Mouse (Mus musculus): Measurements from ENCODE around the gene Olfr324. TPM values are rescaled to one million over a fixed set of nuclear protein-coding genes. Genes with fewer than 3 reads are reported as not detected.

Gene Olfr324
- total RNA-seq (2022), result not detected

DNA sequence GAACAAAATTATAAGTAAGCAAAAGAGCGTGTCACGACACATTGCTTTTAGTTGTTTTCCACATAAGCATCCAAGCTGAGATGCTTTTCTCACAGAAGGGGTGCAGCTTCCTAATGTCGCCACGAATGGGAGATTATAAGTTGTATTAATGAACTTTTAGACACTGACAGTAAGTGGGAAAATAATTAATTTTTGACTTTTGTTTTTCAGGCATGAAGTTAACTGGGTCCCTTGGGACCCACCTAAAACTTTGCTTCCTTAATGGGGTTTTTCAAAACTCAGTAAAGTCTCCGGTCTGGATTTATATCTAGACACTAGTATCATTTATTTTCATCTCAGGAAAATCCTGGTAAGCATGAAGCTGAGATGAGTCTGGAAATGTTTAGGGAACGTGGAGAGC, at the start of gene Olfr324:
Gene Olfr324, plus strand, starts transcription at position 301 of the 400 bp plus-strand sequence.
- DNase-seq (ENCODE audit: low spot score), result no peak

DNA sequence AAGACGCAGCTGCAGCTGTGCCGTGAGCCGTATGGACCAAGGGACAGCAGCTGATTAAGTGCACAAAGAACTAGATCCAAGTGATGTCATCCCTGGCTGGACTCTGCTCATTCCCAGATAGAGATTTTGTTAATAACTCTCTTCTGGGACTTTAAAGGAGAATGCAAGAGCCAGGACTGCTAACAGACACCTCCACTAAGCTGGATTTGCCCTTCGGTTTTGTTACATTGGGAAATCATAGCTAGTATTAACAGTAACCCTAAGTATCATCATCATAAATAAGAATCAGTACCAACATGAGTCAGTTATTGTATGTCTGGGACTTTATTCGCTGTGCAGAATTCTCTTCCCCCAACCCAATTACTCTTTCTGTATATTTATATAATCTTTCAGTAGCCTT, 48.6 kb upstream of the Olfr324 start, which contains the start of gene Olfr329-ps:
Gene Olfr329-ps, minus strand, starts transcription at position 101 of the 400 bp plus-strand sequence.
- DNase-seq (ENCODE audit: low spot score), result peak; percentile 4

DNA sequence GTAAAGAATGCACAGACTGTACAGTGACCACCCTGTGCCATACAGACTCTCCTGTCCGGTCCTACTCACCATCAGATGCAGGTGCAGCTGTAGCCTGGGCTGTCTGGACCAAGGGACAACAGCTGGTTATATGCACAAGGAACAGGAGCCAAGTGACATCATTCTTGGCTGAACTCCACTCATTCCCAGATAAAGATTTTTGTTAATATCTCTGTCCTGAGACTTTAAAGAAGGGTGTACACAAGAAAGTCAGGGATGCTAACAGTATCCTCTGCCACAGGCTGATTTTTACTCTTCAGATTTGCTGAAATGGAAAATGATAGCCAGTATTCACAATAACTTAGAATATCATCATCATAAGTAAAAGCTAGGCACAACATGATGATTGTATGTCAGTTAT, 39.4 kb upstream of the Olfr324 start, which contains the start of gene Olfr328:
Gene Olfr328, minus strand, starts transcription at position 101 of the 400 bp plus-strand sequence.
- no peak for DNase-seq (ENCODE audit: low spot score)

DNA sequence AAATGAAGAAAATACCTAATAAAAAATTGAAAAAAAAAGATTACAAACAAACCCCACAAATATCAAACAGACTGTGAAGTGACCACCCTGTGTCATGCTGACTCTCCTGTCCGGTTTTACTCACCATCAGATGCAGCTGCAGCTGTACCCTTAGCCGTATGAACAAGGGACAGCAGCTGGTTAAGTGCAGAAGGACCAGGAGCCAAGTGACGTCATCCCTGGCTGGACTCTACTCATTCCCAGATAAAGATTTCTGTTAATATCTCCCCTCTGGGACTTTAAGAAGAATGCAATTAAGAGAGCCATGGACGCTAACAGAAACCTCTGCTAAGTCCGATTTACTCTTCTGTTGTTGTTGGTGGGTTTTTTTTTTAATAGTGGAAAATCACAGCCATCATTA, 24.5 kb upstream of the Olfr324 start, which contains the start of gene Olfr224:
Gene Olfr224, minus strand, starts transcription at position 149 of the 400 bp plus-strand sequence.
- peak; percentile 11 for DNase-seq (ENCODE audit: low spot score)

DNA sequence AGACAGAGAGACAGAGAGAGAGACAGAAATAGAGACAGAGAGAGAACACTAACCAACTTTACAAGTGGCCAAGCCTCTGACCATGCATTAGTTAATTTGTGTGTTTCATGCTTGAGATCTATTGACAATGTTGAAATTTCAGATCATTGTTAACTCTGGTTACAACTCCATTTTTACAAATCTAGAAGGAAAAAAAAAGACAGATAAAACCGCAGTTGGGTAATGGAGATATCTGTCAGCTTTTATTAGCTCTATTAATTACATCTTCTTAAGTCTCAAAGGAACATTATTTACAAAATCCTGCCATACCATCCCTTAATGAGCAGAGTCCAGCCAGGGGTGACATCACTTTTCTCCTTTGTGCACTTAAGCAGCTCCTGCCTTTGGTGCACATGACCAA, 17.5 kb upstream of the Olfr324 start, which contains the start of gene Olfr325:
Gene Olfr325, plus strand, starts transcription at position 301 of the 400 bp plus-strand sequence.
- no peak for DNase-seq (ENCODE audit: low spot score)

DNA sequence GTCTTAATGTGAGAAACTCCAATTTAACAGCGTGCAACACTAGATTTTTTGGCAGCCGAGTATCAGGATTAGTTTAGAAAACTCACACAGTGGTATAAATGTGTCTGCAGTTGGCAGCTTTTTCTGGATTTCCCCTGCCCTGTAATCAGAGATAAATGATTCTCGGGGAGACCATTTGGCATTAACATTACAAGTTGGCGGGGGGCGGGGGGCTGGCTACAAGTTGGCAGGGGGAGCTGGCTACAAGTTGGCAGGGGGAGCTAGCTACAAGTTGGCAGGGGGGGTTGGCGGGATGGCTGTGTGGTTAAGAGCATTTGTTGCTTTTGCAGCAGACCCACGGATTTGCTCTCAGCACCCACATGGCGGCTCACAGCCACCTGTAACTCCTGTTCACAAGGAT, 16.3 kb upstream of the Olfr324 start:
- no peak for DNase-seq (ENCODE audit: low spot score)

DNA sequence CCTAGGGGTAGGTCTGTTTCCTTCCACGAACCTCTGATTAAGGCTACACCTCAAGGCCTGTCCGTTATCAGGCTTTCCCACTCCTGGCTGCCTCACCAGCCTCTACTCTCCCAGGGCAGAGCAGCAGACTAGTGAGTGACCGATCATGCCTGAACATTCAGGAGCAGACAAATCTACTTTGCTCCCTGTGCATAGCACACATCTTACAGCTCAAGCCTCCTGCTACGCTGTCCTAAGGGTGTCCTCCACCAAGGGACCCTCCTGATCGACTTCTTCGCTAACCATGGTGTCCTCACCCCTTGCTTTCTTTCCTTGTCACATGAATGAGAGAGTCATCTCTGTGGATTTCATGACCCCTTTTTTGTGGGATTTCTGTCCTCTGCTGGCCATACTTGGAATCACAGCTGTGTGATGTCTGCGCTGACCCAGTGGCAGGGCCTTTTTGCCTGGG, 7.0 kb upstream of the Olfr324 start:
- peak; percentile 19 for DNase-seq (ENCODE audit: low spot score)

DNA sequence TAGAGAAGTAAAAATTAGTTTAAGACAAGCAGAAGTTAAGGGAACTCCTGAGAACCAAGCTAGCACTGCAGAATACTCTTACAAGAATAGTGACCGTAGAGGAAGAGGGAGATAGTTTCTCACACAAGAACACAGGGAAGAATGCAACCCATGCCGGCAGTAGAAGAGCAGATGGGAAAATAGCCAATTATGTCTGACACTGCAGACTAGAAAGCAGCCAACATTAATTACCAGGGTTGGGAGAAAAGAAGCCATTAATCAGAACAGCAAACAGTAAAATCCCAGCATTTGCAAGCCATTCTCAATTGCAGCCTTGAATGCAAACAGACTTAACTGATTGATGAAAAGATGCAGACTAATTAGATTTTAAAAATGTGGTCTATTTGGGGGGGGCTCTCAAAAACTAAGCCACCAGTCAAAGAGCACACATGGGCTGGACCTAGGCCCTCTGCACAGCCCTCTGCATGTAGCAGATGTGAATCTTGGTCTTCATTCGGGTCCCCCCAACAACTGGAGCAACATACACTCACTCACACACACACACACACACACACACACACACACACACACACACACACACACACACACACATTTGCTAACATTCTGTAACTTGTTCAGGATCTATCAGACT, 6.2 kb upstream of the Olfr324 start:
- no peak for DNase-seq (ENCODE audit: low spot score)

DNA sequence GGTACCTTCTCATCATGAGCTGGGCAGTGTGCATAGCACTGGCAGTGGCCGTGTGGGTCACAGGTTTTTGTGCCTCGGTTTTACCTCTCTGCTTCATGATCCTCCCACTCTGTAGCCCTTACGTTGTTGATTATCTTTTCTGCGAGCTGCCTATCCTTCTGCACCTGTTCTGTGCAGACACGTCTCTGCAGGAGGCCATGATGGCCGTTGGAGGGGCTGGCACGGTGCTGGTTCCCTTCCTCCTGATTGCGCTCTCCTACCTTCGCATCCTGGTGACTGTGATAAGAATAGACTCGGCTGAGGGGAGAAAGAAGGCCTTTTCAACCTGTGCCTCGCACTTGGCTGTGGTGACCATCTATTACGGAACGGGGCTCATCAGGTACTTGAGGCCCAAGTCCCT, 2.9 kb downstream of the Olfr324 start:
- DNase-seq (ENCODE audit: low spot score), result no peak

DNA sequence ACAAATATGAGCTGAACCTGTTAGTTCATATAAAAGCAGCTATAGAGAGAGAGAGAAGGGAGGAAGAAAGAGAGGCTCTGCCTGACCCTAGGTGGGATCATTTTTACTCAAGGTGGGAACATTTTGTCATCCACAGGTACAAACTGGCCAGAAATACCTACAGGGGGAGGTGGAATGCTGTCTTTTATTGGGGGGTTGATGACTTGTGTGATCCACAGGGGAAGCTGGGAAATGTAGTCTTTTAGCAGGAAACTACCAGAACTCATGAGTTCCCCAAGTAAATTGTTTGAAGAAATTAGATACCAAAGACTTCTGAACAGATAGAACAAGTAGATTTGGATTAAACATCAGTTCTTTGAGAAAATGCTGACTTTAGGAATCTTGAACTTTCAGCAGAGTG, 7.1 kb downstream of the Olfr324 start:
- DNase-seq (ENCODE audit: low spot score), result no peak

DNA sequence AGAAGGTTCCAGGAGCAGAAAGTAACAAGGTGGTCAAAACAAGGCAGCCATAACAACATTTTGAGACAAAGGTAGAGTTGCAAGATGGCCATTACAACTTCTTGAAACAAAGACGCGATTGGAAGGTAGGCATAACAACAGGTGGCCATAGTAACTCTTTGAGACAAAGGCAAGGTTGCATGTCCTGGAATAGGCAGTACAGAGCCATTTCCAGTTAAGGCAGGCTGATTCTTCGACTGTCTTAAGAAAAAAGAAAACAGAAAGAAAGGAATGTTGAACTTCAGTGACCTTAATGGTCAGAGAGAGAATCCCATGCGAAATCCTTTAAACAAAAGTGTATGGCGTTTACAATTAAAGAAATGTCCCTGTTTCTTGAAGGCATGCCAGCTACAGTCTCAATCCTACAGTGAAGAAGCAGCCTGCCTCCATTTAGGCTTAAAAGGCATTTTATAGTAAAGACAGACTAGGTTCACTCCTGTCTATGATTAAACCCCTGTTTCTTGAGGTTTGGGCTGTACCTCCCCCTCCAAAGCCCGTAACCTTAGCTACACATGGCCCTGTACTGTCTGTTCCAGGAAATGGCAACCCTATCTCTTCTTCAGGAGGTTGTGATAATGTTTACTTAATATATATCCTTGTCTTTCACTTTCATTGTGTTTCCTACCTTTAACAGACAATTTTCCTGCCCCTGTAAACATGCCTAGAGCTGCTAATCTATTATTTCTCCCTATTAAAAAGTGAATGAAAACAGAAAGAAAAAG, 8.1 kb downstream of the Olfr324 start:
- DNase-seq (ENCODE audit: low spot score), result no peak

DNA sequence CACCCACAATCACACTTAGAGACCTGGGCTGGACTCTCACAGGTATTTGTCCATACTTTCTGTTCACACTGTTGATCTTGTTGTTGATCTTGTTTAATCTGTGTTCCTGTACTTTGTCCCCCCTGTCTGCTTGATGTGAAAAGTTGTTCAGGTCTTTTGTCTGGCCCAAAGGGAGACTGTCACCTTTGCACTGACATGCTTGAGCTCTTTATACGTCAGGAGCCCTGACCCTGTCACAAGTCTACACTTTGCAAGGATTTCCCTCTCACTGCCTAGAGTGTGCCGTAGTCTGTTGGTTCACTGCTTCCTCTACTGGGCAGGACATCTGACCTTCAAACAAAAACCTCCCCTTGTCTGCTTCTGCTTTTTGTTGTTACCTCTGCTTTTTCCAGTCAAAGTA, 9.8 kb downstream of the Olfr324 start:
- no peak for DNase-seq (ENCODE audit: low spot score)

DNA sequence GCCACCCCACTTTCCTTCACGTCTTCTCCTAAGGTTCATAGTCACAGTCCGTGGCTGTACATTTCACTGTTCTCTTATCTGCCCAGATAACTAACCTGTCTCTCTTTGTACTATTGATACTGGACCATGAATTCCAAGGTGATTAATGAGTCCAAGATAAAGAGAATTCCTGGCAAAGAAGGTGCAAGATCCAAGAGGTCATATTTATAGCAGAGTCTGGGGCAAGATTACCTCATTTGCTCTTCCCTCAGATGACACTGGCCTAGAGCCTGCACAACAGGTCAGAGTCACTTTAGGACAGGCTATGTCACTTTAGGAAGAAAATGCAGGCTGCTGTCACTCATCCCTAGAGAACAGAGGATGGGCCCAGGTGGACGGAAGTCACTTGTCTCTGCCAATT, 10.3 kb downstream of the Olfr324 start:
- DNase-seq (ENCODE audit: low spot score), result no peak

DNA sequence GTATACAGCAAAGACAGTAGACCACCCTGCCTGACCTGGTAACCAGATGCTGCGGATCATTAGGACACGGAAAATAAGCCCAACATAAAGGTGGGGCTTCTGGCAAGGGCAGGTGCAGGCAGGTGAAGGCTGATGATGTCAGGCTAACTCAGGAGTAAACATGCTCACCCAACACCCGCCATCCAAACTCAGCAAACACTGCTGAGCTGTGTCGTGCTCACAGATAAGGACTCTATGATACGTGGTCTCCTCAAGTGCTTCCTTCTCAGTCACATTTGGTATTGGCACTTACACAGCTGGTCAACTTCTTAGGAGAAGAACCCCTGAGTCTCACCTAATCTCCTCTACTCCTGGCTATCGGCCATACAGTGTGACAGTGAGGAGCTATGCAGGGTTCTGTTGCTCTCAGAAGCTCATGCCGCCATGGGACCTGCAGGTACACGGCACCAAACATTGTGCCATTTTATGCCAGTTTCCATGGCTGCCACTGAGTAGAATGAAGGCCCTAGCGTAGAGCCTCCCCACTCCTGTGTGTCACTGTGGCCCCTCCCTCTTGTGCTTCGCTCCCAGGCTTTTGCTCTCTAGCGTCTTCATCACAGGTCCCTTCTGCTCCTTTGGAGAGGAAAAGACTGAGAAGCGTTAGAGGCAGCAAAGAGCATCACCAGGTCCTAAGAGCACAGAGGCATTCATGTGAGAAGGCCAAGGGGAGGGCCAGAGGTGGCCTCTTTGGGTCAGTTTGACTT, 11.4 kb downstream of the Olfr324 start:
- no peak for DNase-seq (ENCODE audit: low spot score)

DNA sequence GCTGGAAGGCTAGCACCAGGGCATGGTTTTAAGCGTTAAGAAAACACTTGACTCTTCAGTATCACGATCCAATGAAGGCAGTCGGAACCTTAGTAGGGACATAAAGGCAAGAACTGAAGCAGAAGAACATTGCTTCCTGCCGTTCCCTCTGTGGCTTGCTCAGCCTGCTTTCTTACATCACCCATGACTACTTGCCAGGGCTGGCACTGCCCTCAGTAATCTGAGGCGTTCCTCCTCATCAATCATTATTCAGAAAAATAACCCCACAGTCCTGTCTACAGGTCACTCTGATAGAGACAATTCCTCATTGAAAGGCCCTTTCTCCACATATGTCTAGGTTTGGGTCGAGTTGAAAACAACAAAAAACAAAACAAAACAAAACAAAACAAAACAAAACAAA, 12.1 kb downstream of the Olfr324 start:
- DNase-seq (ENCODE audit: low spot score), result no peak

DNA sequence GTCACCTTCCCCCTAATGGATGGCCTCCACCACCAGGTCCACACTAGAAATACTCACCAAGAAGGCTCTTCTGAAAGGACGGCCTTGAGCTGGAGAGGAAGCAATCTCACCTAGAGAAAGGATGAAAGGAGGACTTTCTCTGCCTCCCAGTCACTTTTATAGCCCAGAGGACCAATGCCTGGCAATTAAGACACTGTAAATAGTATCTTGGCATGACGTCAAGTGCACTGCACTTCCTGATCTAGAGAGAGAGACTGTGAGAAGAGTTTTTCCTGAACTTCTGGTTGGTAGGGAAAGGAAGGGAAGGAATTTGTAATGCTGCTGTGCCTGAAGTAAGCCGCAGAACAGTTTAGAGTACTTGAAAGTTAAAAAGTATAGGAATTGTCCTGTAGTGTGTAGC, 18.4 kb downstream of the Olfr324 start:
- DNase-seq (ENCODE audit: low spot score), result no peak

DNA sequence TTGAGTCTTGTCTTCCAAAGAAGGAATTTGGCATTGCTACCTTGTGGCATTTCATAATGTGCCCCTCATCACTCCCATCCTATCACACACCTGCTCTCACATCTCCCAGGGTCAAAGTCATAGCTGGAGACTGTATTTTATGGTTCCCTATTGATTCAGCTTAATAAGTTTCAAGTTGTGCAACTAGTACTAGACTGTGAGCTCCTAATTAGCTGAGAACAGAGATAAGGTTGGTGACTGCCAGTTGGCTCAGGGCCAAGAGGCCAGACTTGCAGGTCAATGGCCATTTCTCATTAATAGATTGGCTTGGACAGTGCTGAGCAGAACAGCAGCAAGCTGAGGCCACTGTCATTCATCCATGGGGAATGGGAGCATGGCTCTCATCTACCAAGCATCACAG, 19.6 kb downstream of the Olfr324 start:
- DNase-seq (ENCODE audit: low spot score), result no peak

DNA sequence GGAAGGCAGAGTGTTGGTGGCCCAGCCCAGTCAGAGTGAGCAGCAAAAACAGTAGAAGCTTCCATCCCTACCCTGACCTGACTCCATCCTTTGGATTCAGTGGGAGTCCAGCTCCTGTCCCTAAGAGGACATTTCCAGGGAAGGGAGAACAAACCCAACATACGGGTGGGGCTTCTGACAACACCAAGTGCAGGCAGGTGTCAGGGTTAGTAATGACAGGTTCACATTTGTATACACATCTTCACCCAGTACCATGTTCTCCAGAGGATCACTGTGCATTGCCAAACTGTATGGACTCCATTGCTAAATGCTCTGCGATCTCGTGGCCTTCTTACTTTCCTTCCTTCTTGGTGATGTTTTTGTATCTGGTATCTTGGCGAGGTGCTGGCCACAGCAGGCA, 21.1 kb downstream of the Olfr324 start, which contains the start of gene 2210407C18Rik:
Gene 2210407C18Rik, minus strand, starts transcription at position 101 of the 400 bp plus-strand sequence.
- DNase-seq (ENCODE audit: low spot score), result no peak

DNA sequence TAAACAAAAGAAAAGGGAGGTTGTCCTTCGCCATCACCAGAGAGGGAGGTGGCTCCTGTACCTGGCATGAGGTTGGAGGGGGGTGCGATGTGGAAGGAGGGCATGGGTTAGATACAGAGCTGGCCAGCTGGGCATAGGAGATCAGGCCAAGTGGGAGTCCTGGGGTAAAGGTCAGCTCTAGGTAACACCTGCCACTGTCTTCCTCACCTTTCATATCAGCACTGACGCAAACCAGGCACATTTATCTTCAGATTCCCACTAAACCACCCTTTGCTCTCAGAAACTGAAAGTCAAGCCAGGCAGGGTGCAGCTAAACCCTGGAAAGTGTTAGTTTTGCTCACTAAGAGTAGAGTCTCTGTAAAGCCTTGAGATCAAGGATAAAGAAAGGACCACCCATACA, 23.5 kb downstream of the Olfr324 start:
- DNase-seq (ENCODE audit: low spot score), result no peak

DNA sequence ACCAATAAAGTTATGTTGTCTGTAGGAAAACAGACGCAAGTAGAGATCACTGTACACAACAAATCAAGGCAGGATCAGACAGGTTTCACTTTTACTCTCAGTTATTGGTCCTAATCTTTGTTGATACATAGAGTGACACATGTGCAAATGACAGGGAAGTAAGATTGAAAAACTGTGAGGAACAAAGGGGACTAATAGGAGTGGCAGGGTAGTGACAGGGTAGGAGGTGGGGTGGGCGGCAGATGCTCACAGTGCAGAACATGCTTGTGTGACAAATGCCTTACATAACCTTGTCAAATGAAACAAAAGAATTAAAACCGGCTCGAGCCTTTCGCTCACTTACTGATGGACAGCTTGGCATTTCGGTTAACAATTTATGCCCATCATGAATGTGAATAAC, 23.9 kb downstream of the Olfr324 start:
- no peak for DNase-seq (ENCODE audit: low spot score)

DNA sequence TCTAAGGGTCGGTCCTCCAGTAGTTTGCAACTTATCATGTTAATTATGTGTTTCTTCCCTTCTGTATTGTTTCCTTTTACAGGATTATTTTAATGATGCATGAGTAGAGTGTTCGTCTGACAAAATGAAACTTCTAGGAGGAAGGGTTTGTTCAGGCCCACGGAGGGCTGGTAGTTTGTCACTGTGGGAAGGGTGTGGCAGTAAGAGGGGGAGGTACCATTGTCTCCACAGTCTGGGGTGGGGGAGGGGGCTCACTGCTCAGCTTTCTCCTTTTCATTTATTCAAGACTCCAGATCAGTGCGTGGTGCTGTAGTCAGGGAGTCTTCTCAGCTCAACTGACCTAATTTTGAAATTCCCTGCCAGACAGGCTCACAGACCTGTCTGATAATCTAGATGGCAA, 31.2 kb downstream of the Olfr324 start:
- no peak for DNase-seq (ENCODE audit: low spot score)

DNA sequence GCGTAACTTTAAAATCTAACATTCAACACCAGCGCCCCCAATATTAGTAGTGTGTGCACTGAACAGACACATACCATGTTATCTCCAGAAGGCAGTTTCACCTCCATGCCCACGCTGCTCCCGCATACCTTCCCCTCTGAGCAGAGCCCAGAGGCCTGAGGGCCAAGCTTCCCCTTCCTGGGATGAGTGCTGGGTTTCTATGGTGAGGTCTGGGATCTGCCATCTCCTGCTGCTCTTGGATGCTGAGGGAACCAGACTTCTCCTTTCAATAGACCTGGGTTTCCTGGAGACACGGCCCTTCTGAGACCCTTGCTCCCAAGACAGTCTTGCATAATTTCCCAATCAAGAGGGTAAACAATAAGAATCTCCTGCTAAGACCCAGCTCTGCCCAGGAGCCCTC, 35.5 kb downstream of the Olfr324 start, which contains the start of gene Olfr323:
Gene Olfr323, minus strand, starts transcription at position 101 of the 400 bp plus-strand sequence.
- DNase-seq (ENCODE audit: low spot score), result no peak
